ENCODE assay signal across 15 mouse cellular contexts in genomic region chr11:61490944-61491520, GRCm38 (mm10). TPM values are rescaled to one million over a fixed set of nuclear protein-coding genes. Genes with fewer than 3 reads are reported as not detected.
"Had no signal": no experiment of that assay in that cellular context is flagged by ENCODE, and none has a peak within 500 bp of the region (broad histone marks: within the 10 kb centered on the region; RNA-seq: fewer than 3 reads in every experiment).

No protein-coding gene starts in this region.

- H3K9ac ChIP-seq: liver, embryonic 13.5 days; liver, postnatal 0 days; lung, embryonic 15.5 days; neural tube, embryonic 12.5 days had no signal

- H3K27me3 ChIP-seq: liver, embryonic 13.5 days; lung, embryonic 15.5 days; neural tube, embryonic 12.5 days had no signal

- H3K4me2 ChIP-seq: liver, embryonic 13.5 days; lung, embryonic 15.5 days; neural tube, embryonic 12.5 days had no signal

- ATAC-seq: liver, postnatal 0 days had no signal

- H3K27ac ChIP-seq: left cerebral cortex, adult 2 months; liver, embryonic 13.5 days; lung, embryonic 15.5 days; macrophage; neural tube, embryonic 12.5 days; stomach, postnatal 0 days had no signal

- H3K4me3 ChIP-seq: left cerebral cortex, adult 2 months; liver, embryonic 13.5 days; lung, embryonic 15.5 days; megakaryocyte, embryonic 14.5 days; neural tube, embryonic 12.5 days had no signal

- DNase-seq: kidney, postnatal 25 days; liver; liver, embryonic 13.5 days; liver, postnatal 0 days; lung, postnatal 14 days; midbrain, embryonic 14.5 days; thymus, postnatal 4 days had no signal

- H3K9me3 ChIP-seq: liver, embryonic 13.5 days; lung, embryonic 15.5 days; megakaryocyte, embryonic 14.5 days; neural tube, embryonic 12.5 days had no signal

RNA-seq across cellular contexts. Expression of gene Mfap4, which starts 5.8 kb away (rescaled TPM):
- total RNA-seq: monocyte, adult 5-6 weeks; neutrophil, adult 5-6 weeks had no signal
- polyA plus RNA-seq: macrophage had no signal

RNA-seq across cellular contexts. Expression of gene B9d1, which starts 13.9 kb away (rescaled TPM):
- total RNA-seq: monocyte, adult 5-6 weeks; neutrophil, adult 5-6 weeks had no signal

RNA-seq across cellular contexts. Expression of gene Rnf112, which starts 37.1 kb away (rescaled TPM):
- total RNA-seq: monocyte, adult 5-6 weeks; neutrophil, adult 5-6 weeks had no signal
- polyA plus RNA-seq: macrophage had no signal
